Mouse (Mus musculus) left cerebral cortex, adult 9 months (tissue): Measurements from ENCODE around the gene Pilrb1.
"Not testable (repeated sequence)": the region's sequence is repeated elsewhere in the genome, so short reads cannot be mapped to it uniquely, and the experiment has no call there.

Experiments used
- DNase-seq, 2 experiments: peaks; one replicate each; pipeline ENCODE4 v3.0.0; 2022; ENCODE audit warnings: low spot score in 2 of 2

The Pilrb1 gene

DNA sequence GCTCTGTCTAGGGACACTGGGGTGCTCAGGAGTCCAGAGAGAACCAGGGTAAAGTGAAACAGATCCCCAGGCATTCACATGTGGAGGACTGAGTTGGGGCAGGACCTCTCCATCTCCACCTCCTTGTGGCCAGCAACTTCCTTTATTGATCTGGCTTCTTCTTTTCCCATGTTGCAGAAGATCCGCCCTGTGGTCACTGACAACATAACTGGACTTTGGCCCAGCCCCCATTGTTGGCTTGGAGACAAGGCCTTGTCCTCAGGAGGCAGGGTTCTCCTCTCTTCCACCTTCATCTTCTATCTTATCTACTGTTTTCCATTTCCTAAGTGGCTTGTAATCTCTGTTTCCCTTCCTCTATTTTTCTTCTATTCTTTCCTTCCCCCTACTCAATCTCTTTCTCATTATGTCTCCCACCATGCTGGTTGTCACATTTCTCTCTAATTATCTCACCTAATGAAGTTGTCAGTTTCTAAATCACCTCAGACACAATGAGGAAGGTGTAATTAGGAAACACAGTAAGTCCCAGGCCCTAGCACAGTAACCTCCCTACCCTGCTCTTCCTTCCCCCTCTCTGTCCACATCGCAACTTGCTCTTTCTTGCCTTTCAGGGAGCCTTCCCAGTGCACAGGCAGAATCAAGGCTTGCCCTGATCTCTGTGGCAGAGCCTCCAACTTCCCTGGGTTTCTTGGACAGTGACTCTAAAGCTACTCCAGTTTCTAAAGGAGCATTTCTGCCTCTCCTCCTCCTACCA lies at the start of gene Pilrb1:
Pilrb1 (minus strand) TSS at position 147 of the 751 bp plus-strand sequence.
- not testable (repeated sequence) for DNase-seq

DNA sequence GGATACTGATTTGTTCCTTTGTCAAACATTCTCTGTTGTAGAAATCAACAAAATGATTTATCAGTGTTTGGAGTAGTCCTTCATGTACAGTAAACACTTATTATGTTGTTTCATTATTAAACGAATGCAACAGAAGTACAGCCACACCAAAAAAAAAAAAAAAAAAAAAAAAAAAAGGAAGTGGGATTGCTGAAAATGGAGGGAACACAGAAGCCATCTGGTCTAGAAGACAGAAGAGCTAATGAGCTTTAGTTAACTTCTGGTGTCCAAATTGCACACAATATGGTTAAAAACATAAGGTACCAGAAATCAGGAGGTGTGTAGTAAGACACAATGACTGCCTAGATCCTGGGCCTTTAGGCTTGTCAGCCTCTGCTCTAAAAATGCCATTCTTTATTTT lies 39.9 kb upstream of the Pilrb1 start:
- no peak for DNase-seq

DNA sequence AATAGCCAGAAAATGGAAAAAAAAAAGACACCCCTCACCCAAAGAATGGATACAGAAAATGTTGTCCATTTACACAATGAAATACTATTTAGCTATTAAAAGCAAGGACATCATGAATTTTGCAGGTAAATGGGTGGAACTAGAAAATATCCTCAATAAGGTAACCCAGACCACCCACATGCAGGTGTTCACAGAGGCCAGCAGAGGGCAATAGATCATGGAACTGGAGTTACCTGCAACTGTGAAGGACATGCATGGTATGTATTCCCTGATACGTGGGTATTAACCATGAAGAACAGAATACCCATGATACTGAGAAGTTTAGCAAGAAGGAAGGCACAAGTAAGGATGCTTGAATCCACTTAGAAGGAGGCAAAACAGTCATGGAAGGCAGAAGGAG lies 35.0 kb upstream of the Pilrb1 start:
- DNase-seq = no peak

DNA sequence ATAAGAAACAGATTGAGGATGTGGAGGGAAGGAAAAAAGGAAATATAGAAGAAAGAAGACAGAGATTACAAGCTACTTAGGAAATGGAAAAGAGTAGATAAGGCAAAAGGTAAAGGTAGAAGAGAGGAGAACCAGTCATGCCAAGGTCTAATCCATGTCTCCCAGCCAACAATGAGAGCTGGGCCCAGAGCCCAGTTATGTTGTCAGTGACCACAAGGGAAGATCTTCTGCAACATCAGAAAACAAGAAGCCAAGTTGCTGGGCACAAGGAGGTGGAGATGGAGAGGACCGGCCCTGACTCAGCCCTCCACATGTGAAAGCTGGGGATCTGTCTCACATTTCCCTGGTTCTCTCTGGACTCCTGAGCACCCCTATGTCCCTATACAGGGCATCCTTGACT lies 29.8 kb upstream of the Pilrb1 start:
- no peak for DNase-seq

DNA sequence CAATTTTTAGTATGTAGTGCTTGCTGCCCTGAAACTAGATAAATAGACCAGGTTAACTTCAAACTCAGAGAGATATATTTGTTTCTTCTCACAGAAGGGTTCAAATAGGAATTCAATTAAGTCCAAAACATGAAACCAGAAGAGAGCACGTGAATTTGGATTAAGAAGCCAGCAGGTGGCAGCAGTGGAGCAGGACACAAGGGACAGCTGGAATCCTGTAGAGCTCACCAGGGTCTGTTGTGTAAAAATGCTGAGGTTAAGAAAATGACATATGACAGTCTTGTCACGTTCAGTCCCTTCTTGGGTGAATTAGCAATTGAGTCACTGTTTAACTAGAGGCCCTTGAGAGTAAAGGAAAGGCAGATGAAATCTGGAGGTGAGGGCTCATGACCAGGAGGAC lies 28.0 kb upstream of the Pilrb1 start:
- peak; percentile 7 to 56 for DNase-seq

DNA sequence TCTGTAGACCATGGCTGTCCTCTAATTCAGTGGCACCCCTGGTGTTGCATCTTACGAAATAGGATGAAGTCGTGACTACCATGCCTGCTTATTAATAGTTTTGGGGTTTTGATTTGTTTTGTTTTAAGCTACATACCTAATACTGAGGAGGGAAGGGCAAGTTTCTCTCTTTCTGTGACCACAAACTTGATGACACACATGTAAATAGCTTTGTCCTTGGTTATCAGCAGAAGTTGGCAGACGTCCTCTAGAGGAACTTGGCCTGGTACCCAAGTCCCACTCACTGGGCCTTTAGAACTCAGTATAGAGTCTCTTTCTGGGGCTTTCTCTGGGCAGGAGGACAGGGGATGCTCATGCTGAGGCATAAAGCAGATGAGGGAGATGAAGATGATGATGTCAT lies 25.4 kb upstream of the Pilrb1 start:
- DNase-seq = no peak

DNA sequence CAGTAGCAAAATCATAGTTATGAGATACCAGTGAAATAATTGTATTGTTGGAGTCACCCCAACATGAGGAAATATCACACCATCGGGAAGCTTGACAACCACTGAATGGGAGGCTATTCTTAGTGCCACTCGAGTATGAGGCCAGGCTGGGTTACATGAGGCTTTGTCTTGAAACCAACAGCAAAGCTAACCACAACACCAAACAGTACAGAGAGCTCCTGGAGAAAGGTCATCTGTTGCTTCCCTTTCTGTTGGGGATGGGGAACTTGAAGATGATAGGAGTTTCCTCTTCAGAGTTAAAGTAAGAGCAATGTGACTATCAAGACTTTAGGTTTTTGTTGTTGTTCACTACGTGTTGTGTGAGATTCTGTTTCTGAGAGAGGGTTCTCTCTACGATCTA lies 25.0 kb upstream of the Pilrb1 start:
- no peak for DNase-seq

DNA sequence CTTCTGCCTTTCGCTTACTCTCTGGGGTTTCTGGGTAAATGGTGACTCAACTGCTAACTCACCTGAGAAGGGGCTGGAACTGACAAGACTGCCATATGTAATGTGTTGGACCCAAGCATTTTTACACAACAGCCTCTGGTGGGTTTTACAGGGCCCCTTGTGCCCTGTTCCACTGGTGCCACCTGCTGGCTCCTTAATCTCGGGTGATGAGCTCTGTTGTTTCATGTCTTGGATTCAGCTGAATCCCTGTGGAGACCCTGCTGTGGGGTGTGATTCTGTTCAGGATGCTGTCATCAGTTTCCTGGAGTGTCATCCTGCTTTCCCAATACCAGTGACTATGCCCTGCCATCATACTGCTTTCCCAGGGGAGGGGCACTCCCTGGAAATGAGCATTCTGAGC lies 20.0 kb upstream of the Pilrb1 start:
- DNase-seq = no peak

DNA sequence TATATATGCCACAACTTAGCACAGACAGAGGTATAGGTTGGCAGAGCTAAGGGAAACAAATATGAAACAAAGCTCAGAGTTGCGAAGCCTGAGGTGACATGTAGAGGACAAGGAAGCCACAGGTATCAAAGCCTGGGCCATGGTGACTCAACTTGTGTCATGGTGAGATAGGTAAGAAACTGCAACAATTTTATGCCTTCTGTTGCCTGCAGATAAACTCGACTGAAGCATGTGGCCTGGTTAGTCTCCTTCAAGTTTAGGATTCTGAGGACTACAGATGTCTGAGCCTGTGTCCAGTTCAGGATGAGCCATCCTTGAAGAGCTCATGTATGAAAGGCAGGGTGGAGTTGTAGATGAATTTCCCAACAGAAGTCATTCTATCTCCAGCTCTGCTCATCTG lies 17.1 kb upstream of the Pilrb1 start:
- DNase-seq = no peak

DNA sequence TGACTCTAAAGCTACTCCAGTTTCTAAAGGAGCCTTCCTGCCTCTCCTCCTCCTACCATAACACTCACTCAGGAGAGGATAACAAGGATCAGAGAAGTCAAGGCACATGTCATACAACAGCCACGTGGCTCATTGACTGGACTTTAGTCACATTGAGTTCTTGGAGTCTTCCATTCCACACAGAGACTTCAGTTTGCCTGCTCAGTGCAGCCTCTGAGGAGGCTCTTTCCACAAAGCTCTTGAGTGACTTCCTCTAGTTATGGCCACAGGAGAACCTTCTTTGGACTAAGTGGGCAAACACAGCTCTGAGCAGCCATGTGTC lies 14.4 kb upstream of the Pilrb1 start:
- DNase-seq = not testable (repeated sequence)

DNA sequence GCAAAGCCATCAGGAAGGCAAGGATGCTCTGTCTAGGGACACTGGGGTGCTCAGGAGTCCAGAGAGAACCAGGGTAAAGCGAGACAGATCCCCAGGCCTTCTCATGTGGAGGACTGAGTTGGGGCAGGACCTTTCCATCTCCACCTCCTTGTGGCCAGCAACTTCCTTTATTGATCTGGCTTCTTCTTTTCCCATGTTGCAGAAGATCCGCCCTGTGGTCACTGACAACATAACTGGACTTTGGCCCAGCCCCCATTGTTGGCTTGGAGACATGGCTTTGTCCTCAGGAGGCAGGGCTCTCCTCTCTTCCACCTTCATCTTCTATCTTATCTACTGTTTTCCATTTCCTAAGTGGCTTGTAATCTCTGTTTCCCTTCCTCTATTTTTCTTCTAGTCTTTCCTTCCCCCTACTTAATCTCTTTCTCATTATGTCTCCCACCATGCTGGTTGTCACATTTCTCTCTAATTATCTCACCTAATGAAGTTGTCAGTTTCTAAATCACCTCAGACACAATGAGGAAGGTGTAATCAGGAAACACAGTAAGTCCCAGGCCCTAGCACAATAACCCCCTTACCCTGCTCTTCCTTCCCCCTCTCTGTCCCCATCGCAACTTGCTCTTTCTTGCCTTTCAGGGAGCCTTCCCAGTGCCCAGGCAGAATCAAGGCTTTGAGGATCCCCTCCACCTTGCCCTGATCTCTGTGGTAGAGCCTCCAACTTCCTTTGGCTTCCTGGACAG lies 13.9 kb upstream of the Pilrb1 start, which contains the start of gene Pilrb2:
Pilrb2 (minus strand) TSS at position 172 of the 737 bp plus-strand sequence.
- not testable (repeated sequence) for DNase-seq

DNA sequence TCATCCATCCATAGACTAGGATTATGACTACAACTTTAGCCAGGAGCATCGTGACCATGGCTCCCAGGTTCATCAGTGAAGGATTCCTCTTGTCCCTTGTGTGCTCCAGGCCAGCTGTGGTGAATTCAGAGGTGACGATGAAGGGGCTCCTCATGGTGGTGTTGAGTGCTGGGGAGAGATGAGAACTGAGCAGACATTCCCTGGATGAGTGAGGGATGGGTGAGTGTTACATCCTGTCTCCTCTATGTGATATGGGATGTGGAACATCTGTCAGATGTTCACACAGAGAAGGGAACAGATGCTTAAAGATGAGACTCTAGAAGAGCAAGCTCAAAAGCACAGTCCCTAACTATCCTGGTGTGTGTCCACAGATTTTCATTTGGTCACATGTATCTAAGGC lies 10.7 kb upstream of the Pilrb1 start:
- DNase-seq = not testable (repeated sequence)

DNA sequence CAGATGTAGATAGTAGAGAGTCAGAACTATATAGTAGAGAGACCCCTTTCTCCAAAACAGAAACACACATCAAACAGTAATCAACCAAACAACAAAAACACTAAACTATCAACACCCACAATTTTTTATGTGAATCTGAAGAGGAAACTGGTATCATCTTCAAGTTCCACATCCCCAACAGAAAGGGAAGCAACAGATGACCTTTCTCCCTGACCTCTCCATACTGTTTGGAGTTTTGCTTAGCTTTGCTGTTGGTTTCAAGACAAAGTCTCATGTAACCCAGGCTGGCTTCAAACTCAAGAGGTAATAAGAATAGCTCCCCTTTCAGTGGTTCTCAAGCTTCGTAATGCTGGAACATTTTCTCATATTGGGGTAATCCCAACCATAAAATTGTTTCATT lies 6.1 kb upstream of the Pilrb1 start:
- not testable (repeated sequence) for DNase-seq

DNA sequence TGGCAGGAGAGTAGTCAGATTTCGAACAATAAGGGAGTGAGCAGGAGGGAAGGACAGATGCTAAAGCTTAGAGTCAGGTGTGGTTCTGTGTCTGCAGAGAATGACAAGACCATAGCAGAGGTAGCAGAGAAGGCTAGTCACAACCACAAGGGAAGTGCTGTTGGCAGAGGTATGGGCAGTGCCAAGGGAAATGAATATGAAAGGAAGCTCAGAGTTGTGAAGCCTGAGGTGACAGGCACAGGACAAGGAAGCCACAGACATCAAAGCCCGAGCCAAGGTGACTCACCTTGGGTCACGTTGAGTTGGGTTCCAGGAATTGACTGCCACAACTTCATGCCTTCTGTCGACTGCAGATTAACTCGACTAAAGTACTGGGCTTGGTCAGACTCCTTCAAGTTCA lies 1.0 kb downstream of the Pilrb1 start:
- not testable (repeated sequence) for DNase-seq

DNA sequence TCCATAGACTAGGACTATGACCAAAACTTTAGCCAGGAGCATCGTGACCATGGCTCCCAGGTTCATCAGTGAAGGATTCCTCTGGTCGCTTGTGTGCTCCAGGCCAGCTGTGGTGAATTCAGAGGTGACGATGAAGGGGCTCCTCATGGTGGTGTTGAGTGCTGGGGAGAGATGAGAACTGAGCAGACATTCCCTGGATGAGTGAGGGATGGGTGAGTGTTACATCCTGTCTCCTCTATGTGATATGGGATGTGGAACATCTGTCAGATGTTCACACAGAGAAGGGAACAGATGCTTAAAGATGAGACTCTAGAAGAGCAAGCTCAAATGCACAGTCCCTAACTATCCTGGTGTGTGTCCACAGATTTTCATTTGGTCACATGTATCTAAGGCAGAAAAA lies 3.0 kb downstream of the Pilrb1 start:
- DNase-seq = not testable (repeated sequence)

DNA sequence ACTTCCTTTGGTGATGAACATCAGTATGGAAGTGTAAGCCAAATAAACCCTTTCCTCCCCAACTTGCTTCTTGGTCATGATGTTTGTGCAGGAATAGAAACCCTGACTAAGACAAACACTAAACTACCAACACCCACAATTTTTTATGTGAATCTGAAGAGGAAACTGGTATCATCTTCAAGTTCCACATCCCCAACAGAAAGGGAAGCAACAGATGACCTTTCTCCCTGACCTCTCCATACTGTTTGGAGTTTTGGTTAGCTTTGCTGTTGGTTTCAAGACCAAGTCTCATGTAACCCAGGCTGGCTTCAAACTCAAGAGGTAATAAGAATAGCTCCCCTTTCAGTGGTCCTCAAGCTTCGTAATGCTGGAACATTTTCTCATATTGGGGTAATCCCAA lies 7.6 kb downstream of the Pilrb1 start:
- not testable (repeated sequence) for DNase-seq

DNA sequence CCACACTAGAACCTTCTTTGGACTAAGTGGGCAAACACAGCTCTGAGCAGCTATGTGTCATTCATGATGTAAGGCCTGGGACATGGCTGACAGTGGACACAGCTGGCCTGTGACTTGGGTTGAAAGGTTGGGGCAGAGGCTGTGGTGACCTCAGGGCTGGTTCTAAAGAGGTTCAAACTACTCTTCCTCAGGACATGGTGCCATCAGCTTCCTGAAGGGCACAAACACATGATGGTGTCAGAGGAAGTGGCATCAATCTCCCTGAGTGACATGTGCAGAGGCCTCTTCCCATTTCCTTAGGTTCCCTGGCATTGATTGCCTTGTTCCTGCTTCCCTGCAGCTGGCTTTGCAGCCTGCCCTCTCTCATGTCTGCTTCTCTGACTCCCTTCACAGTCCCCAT lies 20.8 kb downstream of the Pilrb1 start:
- DNase-seq = not testable (repeated sequence)

DNA sequence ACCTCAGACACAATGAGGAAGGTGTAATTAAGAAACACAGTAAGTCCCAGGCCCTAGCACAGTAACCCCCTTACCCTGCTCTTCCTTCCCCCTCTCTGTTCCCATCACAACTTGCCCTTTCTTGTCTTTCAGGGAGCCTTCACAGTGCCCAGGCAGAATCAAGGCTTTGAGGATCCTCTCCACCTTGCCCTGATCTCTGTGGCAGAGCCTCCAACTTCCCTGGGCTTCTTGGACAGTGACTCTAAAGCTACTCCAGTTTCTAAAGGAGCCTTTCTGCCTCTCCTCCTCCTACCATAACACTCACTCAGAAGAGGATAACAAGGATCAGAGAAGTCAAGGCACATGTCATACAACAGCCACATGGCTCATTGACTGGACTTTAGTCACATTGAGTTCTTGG lies 21.3 kb downstream of the Pilrb1 start:
- DNase-seq = no peak

DNA sequence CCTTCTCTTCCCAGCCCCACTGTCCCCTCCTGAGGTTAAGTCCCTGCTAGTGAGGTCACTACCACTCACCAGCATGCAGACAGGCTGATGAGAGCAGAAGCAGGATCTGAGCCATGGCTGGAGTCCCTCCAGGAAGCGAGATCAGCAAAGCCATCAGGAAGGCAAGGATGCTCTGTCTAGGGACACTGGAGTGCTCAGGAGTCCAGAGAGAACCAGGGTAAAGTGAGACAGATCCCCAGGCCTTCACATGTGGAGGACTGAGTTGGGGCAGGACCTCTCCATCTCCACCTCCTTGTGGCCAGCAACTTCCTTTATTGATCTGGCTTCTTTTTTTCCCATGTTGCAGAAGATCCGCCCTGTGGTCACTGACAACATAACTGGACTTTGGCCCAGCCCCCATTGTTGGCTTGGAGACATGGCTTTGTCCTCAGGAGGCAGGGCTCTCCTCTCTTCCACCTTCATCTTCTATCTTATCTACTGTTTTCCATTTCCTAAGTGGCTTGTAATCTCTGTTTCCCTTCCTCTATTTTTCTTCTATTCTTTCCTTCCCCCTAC lies 21.9 kb downstream of the Pilrb1 start, which contains the start of gene Pilra:
Pilra (minus strand) TSS at position 316 of the 555 bp plus-strand sequence.
- not testable (repeated sequence) for DNase-seq

DNA sequence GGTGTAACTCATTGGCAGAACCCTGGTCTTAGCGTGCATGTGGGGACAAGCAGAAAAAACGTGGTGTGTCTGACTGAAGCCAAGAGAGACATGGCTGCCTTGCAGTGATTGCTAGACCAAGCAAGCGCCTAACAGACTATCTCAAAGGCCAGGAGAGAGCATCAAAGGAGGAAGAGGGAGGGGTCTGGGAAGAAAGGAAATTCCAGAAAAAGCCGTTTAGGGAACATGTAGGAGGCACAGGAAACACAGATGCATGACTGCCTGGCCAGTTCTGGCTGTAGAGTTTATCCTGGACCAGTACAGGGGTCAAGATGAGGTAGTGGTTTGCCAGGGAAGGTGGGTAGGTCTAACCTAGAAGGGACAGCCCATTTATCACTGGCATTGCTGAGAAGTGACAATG lies 24.4 kb downstream of the Pilrb1 start:
- no peak for DNase-seq

DNA sequence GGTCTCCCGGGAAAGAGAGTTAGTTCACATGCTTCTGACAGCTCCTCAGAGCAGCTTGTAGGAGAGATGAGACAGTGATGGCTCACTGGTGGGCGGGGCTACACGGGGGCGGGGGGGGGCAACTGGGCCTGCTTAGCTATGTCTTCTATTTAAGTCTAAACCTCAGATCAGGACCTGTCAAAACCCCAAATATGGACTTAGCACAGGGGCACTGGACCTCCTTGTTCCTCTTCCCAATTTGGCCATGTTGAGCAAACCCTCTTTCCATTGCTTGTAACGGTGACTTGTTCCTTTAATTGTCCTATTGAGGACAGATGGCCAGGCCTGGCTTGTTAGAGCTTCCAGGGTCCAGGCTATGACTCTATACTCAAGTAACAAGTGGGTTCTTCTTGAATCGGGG lies 26.4 kb downstream of the Pilrb1 start:
- no peak for DNase-seq

DNA sequence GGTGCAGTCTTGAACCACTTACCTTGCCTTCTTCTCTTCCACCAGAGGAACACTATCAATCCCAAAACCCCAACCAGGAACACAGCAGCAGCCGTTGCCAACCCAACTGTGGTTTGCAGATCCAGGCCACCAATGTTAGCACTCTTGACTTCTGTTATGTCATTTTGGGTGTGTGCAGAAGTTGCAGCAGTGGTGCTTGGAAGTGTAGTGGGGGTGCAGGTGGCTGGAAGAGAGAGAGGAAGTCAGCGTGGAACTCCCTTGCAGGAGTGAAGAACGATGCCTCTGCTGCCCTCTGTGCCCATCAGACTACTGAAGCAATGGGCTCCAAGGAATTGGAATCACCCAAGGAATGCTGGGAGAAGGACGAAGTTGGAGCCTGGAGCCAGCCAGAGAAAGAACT lies 26.8 kb downstream of the Pilrb1 start:
- DNase-seq = no peak

DNA sequence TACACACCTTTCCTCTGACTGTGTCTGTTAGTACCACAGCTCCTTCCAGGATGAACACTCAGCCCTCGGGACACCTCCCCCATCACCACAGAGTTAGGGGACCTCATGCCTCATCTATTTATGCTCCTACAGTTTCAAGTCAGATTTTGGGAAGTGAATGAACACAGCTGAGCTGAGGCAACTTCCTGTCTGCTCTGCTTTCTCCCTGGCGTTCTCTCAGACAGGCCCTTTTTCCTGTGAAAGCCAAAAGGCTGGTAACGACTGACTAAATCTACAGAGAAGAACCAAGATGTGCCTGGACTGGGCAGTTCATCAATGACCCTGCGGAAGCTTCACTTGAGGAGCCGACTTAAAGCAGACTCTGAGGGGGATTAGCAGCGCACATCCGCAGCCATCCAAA lies 27.7 kb downstream of the Pilrb1 start:
- DNase-seq = peak in 1 of 2 experiments; percentile 13
